ENCODE assay signal across 9 mouse cellular contexts in genomic region chr5:105691645-105692044, GRCm38 (mm10). TPM values are rescaled to one million over a fixed set of nuclear protein-coding genes. Genes with fewer than 3 reads are reported as not detected.
DNase-seq lines count a peak whose midpoint lies in the region; ATAC-seq and TF ChIP-seq lines count a peak whose summit lies in the region.
"Had no signal": no experiment of that assay in that cellular context is flagged by ENCODE, and none has a peak within 500 bp of the region (broad histone marks: within the 10 kb centered on the region; RNA-seq: fewer than 3 reads in every experiment).

No protein-coding gene starts in this region.

- intact Hi-C loops in gastrocnemius, adult 2 months (cut with DNase I), result no loop called here

- no peak overlapping the region for H3K4me2 ChIP-seq in midbrain, postnatal 0 days (ENCODE audit: low read depth, low read length, poor library complexity, severe bottlenecking)
- no peak overlapping the region for H3K4me2 ChIP-seq in midbrain, embryonic 11.5 days
- H3K4me2 ChIP-seq in liver, embryonic 14.5 days (ENCODE audit: low read depth), result no peak overlapping the region
- H3K4me2 ChIP-seq in forebrain, embryonic 13.5 days, result no peak overlapping the region
- H3K4me2 ChIP-seq: hindbrain, embryonic 14.5 days had no signal

- TF ChIP-seq CTCF in gastrocnemius, adult 2 months (IDR thresholded peaks at IDR 0.05), result peak; percentile 61
- TF ChIP-seq CTCF in midbrain, postnatal 0 days (IDR thresholded peaks at IDR 0.05), result peak; percentile 59
- peak; percentile 67 for TF ChIP-seq CTCF in liver, embryonic 14.5 days (IDR thresholded peaks at IDR 0.05; ENCODE audit: low read depth)

- H3K27me3 ChIP-seq in midbrain, postnatal 0 days (ENCODE audit: insufficient read depth, low read length), result no peaks in the 10 kb centered on the region
- H3K27me3 ChIP-seq in midbrain, embryonic 11.5 days (ENCODE audit: control insufficient read depth, insufficient read depth, low read length), result no peaks in the 10 kb centered on the region
- H3K27me3 ChIP-seq in liver, embryonic 14.5 days (ENCODE audit: control insufficient read depth, insufficient read depth, low read length), result no peaks in the 10 kb centered on the region
- no peaks in the 10 kb centered on the region for H3K27me3 ChIP-seq in forebrain, embryonic 13.5 days

- no peak overlapping the region for H3K27ac ChIP-seq in gastrocnemius, adult 2 months
- no peak overlapping the region for H3K27ac ChIP-seq in midbrain, postnatal 0 days (ENCODE audit: low read depth, low read length)
- no peak overlapping the region for H3K27ac ChIP-seq in midbrain, embryonic 11.5 days (ENCODE audit: low read depth, low read length)
- H3K27ac ChIP-seq in liver, embryonic 14.5 days, result no peak overlapping the region
- H3K27ac ChIP-seq in forebrain, embryonic 13.5 days, result no peak overlapping the region
- H3K27ac ChIP-seq: hindbrain, embryonic 14.5 days had no signal

- H3K4me1 ChIP-seq in midbrain, postnatal 0 days (ENCODE audit: insufficient read depth, low read length), result no peaks in the 10 kb centered on the region
- H3K4me1 ChIP-seq in midbrain, embryonic 11.5 days (ENCODE audit: control insufficient read depth, insufficient read depth, low read length), result no peaks in the 10 kb centered on the region
- H3K4me1 ChIP-seq in liver, embryonic 14.5 days (replicated peaks; ENCODE audit: control insufficient read depth in 2 of 2, insufficient read depth in 2 of 2, low read length in 1 of 2), result peaks cover 0 to 12% of the 10 kb centered on the region in 2 experiments; a peak in 2 of 4 replicates
- H3K4me1 ChIP-seq in forebrain, embryonic 13.5 days, result no peaks in the 10 kb centered on the region

- no peak overlapping the region for H3K4me3 ChIP-seq in gastrocnemius, adult 2 months
- no peak overlapping the region for H3K4me3 ChIP-seq in midbrain, postnatal 0 days (ENCODE audit: low read depth, low read length)
- no peak overlapping the region for H3K4me3 ChIP-seq in midbrain, embryonic 11.5 days (ENCODE audit: low read depth, low read length)
- no peak overlapping the region for H3K4me3 ChIP-seq in liver, embryonic 14.5 days (ENCODE audit: insufficient read depth in 1 of 2, low read depth in 2 of 2, low read length in 2 of 2)
- no peak overlapping the region for H3K4me3 ChIP-seq in forebrain, embryonic 13.5 days

- no peak overlapping the region for H3K9ac ChIP-seq in midbrain, postnatal 0 days (replicated peaks; ENCODE audit: low read length, poor library complexity, severe bottlenecking)
- H3K9ac ChIP-seq in midbrain, embryonic 11.5 days (ENCODE audit: low read length), result no peak overlapping the region
- no peak overlapping the region for H3K9ac ChIP-seq in liver, embryonic 14.5 days (replicated peaks)
- H3K9ac ChIP-seq in forebrain, embryonic 13.5 days, result no peak overlapping the region
- H3K9ac ChIP-seq: hindbrain, embryonic 14.5 days had no signal

- H3K9me3 ChIP-seq in midbrain, postnatal 0 days (ENCODE audit: low read length), result no peaks in the 10 kb centered on the region
- H3K9me3 ChIP-seq in midbrain, embryonic 11.5 days (ENCODE audit: control insufficient read depth, low read length), result no peaks in the 10 kb centered on the region
- H3K9me3 ChIP-seq in liver, embryonic 14.5 days (ENCODE audit: control insufficient read depth, low read length), result no peaks in the 10 kb centered on the region
- no peaks in the 10 kb centered on the region for H3K9me3 ChIP-seq in forebrain, embryonic 13.5 days (replicated peaks)

- ATAC-seq in midbrain, postnatal 0 days (ENCODE audit: low FRiP score), result no peak
- no peak for ATAC-seq in midbrain, embryonic 11.5 days (ENCODE audit: low FRiP score)
- no peak for ATAC-seq in liver, embryonic 14.5 days (ENCODE audit: insufficient read depth)
- no peak for ATAC-seq in forebrain, embryonic 13.5 days

- no peak for TF ChIP-seq EP300 in liver, embryonic 14.5 days (IDR thresholded peaks at IDR 0.05; ENCODE audit: low read depth)

- WGBS in midbrain, postnatal 0 days, result 85% methylated on average over 7 of the region's 7 CpGs
- 82% methylated on average over 7 of the region's 7 CpGs for WGBS in midbrain, embryonic 11.5 days
- WGBS in liver, embryonic 14.5 days (ENCODE audit: insufficient replicate concordance), result 50% methylated on average over 7 of the region's 7 CpGs
- WGBS in forebrain, embryonic 13.5 days, result 83% methylated on average over 7 of the region's 7 CpGs

- peak; percentile 32 for DNase-seq in gastrocnemius, adult 2 months
- no peak for DNase-seq in gastrocnemius, postnatal 4 days (ENCODE audit: low spot score in 2 of 2)
- DNase-seq in midbrain, postnatal 0 days (ENCODE audit: low spot score), result no peak
- DNase-seq in midbrain, embryonic 11.5 days (ENCODE audit: low spot score, missing footprints), result no peak
- no peak for DNase-seq in liver, embryonic 14.5 days (ENCODE audit: low read depth in 3 of 3, low spot score in 3 of 3)
- DNase-seq in frontal cortex, postnatal 25 days (ENCODE audit: low spot score in 2 of 2), result no peak
- no peak for DNase-seq in c-Kit-positive CD71-positive TER-119-positive erythroid progenitor cells, embryonic 14.5 days (ENCODE audit: low spot score)

- H3K36me3 ChIP-seq in midbrain, postnatal 0 days (ENCODE audit: insufficient read depth, low read length), result no peaks in the 10 kb centered on the region
- no peaks in the 10 kb centered on the region for H3K36me3 ChIP-seq in midbrain, embryonic 11.5 days (ENCODE audit: control insufficient read depth, insufficient read depth, low read length)
- H3K36me3 ChIP-seq in liver, embryonic 14.5 days (replicated peaks; ENCODE audit: control insufficient read depth, insufficient read depth, low read depth), result no peaks in the 10 kb centered on the region
- no peaks in the 10 kb centered on the region for H3K36me3 ChIP-seq in forebrain, embryonic 13.5 days (ENCODE audit: poor library complexity, severe bottlenecking)

RNA-seq across cellular contexts. Expression of gene Lrrc8d, which starts 8.1 kb away (rescaled TPM):
- 1 to 10 TPM; 3.2 to 5.0 TPM for total RNA-seq in gastrocnemius, adult 2 months (2021)
- 10 to 100 TPM; 13.8 to 19.2 TPM for total RNA-seq in gastrocnemius, postnatal 4 days (2021)
- total RNA-seq in midbrain, postnatal 0 days (2014; rRNA removed), result 18.5 and 19.1 TPM in 2 replicates
- 30.1 and 30.4 TPM in 2 replicates for polyA plus RNA-seq in midbrain, postnatal 0 days (2015; fragmentation: Nextera tagmentation; extraction: Ambion mirVana)
- 24.5 and 28.8 TPM in 2 replicates for polyA plus RNA-seq in midbrain, embryonic 11.5 days (2014; fragmentation: Nextera tagmentation; extraction: Ambion mirVana)
- 2.5 and 3.3 TPM in 2 replicates for polyA plus RNA-seq in liver, embryonic 14.5 days (2012; rRNA removed)
- polyA plus RNA-seq in liver, embryonic 14.5 days (2014; fragmentation: Nextera tagmentation; extraction: Ambion mirVana), result 7.5 and 7.8 TPM in 2 replicates
- polyA plus RNA-seq in forebrain, embryonic 13.5 days (2015; fragmentation: Nextera tagmentation; extraction: Ambion mirVana), result 27.2 and 27.3 TPM in 2 replicates
